Mouse (Mus musculus): ENCODE results near the gene Golga7b. TPM values are rescaled to one million over a fixed set of nuclear protein-coding genes. Genes with fewer than 3 reads are reported as not detected.

Gene Golga7b
- total RNA-seq (2022): 1 to 10 TPM; 1.2 to 2.1 (median 1.6) TPM

DNA sequence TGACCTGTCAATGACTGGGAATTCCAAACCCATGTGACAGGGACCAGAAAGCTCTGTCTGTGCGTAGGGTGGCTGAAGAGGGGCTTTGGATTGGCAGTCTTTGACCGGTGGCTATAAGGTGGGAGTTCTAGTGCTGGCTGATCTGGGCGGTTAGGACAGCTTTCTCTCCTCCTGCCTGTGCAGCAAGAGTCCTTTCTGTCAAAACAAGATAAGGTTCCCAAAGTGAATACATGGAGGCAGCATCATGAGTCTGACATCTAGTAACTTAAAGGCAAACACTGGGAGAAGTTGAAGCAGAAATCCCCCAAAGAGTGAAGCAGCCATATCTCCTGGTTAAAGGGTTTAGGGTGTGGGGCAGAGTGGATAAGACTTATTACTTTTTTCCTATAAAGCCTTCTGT is at the start of gene Golga7b:
Golga7b (plus strand) TSS at position 56 of the 400 bp plus-strand sequence.
- DNase-seq: no peak

DNA sequence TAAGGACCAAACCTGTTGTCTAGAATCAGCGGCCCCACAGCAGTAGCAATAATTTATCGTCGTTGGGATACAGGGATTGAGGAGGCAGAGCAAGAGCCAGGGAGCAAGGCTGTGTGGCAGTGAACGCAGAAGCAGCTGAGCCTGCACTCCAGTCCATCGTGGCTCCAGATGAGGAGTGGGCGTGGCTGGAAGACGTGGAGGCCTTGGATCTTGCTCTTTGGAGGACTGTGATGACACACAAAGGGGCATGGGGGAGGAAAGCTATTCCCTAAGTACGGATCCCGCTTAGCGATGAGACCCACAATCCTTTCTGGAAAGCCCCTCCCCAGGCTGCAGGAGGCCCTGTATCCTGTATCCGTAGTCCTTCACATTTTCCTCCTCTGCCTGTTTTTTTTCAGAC is 49.3 kb upstream of the Golga7b start:
- no peak for DNase-seq

DNA sequence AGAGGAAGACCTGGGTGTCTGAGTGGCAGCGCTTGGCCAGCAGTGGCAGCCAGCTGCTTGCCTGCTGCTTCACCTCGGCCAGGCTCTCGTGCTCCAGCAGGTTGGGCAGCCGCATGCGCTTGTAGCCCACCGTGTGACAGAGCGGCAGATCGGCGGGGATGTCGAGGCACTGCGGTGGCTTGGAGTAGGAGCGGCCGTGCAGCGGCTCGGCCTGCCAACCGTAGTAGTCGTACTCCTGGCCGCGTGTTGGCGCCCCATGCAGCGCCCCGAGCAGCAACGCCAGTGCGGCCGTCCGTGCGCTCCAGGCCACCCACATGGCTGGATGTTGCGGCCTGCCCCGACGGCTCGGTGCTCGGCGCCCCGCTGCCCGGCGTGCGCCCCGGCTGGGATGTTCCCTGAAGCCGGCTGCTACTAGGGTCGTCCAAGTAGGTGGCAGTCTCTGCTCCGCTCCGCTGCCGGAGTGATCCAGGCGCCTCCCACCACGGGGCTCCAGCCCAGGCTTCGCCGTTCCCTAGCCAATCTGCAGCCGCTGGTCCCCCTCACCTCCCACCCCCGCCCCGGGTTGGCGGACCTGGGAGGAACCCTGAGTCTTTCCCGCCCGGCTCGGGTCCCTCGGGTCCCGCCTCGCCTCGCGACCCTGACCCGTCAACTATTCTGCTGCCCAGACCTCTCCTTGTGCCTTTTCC is 45.5 kb upstream of the Golga7b start, which contains the start of gene Sfrp5:
Sfrp5 (minus strand) TSS at position 557 of the 686 bp plus-strand sequence.
- DNase-seq: no peak

DNA sequence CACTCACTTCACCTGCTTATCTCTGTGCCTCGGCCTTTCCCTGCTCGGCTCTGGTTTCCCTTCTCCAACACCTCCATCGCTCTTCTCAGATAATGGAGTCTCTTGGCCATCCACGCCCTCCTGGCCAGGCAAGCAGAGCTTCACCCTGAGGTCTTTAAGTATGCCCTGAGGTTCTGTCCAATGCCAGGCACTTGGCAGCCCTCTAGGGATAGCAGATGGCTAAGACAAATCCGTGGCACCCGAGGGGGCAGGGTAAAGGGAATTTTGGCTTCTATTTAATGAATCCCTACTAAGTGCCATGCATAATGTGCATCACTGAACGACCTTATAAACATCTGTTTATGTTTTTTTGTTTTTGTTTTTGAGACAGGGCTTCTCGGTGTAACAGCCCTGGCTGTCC is 44.9 kb upstream of the Golga7b start:
- DNase-seq: no peak

DNA sequence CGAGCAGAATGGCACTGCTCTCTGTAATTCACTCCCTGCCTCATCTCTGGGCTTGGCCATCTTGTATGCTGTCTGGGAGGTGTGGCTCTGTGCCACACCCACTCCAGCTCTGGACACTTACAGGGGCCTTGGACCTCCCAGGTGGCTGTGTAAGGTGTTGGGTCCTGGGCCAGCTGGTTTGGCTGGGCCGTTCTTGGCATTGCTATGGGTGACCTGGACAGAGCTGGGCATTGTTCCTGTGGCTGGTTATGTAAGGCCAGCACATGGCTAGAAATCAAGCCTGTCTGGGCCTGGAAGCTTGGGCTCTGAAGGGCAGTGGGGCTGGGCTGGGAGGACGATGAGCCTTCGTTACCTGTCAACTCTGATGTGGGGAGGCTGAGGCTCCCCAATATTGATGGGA is 43.1 kb upstream of the Golga7b start:
- DNase-seq: no peak

DNA sequence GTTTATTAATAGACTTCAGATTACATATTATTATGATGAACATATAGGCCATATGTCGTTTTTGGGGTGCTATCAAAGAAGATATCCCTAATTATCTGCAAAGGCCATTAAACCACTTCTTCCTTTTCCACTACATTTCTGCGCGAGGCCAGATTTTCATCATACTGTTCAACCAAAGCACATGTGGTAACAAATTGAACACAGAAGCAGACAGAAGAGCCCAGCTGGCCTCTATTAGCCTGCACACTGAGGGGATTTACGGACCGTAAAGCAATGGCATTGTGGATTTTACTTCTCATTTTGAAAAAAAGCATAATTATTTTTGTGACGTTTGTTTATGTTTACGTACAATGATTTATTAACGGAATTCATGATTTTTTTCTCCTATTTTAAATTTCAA is 42.2 kb upstream of the Golga7b start:
- DNase-seq: no peak

DNA sequence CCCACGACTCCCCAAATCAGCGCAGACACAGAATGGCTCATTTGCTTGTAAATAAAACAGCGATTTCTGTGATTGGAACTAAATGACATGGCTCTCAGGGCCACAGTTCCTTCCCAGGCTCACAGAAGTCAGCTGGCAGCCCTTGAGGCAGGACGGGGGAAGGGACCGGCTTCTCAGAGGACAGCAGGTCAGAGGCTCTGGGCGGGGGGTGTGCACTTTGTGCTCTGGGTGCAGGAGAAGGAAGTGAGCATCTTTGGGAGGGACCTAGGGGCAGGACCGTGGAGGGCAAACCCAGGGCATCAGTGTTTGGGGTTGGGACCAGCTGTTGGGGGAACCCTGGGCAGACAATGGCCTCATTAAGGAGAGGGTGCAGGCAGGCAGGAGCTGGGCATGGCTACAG is 37.9 kb upstream of the Golga7b start:
- DNase-seq: no peak

DNA sequence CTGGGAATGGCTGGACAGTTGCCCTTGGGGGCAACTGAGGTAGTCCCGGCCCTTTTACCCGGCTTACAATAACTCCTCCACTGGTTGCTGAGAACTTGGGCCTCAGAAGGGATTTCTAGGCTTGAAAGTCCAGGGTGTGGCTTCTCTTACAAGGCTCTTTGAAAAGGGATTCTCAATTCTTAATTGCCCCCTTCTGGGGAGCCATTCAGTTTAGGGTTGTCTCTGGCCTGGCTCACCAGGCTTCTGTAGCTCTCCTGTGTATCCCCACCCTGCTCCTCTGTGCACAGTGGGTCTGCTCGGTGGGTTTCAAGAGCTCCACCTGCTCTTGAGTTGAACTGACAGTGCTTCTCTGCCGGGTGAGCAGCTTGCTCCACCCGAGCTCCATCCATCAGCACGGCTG is 37.4 kb upstream of the Golga7b start:
- DNase-seq: no peak

DNA sequence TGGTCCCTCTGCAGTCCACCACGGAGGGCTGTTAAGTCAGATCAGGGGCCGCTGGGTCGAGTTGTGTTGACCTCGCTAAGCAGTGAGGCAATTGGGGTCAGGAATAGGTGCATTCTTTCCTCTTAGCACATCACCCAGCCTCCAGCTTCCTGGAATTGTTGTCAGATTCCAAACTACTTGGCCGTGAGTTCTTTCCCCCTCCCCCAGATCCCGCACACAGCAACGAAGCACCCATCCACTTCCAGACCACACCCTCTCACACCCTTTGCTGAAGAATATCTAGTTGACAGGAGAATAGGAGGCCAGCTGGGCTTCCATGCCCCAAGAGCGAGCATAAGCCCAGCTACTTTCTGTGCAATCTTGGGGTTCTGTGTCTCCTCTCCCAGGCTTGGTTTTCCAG is 35.4 kb upstream of the Golga7b start:
- no peak for DNase-seq

DNA sequence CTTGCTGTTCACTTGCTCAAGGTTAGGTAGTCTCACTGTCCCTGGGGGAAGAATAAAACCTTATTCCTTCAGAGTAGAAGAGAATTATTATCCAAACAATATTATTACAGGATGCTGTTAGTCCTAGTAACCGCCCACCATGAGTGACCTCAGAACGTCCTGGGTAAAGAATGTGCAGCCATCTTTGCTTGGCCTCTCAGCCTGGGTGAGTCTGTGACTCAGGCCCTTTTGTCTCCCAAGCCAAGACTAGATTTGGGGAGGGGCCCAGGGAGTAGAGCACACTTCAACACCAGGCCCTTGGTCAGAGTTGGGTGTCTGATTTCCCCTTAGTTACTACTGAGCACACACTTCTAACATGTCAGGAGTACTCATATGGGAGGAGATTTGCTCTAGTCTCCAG is 32.8 kb upstream of the Golga7b start:
- no peak for DNase-seq

DNA sequence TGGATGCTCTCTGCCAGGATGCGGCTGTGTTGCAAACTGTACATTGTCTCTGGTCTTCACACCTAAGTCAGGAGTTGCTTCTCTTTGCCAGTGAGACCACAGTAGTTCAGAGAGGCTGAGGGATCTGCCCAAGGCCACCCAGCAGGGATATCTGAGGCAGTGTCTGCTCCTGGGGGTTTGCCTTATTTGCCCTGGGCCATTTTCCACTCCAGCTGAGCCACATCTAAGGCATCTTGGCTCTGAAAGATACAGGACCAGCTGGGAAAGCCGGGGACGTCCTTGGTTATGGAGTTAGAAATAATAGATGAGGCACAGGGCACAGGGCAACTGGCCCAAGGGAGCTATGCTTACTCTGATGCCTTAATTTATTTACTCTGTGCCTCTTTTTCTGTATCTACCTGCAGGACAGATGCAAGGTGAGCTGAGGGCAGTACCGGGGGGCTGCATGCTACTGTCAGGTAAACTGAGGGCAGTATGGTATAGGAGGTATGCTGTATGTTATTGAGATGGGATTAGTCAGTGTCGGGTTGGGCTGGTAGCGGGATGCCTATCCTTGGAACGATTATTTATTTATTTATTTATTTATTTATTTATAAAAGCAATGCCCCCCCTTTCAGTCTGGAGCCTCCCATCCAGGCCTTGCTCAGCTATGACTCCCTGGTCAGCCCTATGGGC is 30.5 kb upstream of the Golga7b start:
- DNase-seq: no peak

DNA sequence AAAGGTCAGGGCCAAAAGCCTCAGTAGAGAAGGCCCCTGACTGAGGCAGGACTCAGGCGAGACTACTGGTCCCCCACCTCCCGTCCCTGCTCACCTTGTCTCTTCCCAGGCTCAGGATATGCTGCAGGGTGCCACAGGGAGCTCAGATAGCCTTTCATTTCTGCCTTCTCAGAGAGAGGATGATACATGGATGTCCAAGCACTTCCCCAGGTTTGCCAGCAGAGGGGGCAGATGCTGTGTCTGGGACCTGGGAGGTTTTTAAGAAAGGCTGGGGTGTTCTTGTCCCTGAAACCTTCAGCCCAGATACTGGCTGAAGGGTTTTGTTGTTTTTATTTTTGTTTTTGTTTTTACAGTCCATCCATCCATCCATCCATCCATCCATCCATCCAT is 30.0 kb upstream of the Golga7b start:
- no peak for DNase-seq

DNA sequence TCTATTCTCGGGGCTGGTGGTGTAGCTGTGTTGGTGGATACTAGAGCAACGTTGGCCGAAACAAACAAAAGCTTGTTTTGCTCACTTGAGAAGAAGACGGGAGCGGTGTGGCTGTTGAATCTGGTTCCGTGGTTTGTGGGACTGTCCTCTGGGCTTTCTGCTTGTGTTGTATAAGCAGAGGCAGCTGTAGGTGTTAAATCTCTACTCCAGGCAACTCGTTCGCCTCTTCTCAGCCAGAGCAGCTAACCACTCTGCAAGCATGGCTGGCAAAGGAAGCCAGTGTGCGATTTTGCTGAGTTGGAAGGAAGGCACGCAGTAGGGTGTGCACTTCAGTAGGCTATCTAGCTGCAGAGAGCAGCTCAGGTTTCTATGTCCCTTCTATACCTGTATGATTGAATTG is 20.9 kb upstream of the Golga7b start:
- DNase-seq: no peak

DNA sequence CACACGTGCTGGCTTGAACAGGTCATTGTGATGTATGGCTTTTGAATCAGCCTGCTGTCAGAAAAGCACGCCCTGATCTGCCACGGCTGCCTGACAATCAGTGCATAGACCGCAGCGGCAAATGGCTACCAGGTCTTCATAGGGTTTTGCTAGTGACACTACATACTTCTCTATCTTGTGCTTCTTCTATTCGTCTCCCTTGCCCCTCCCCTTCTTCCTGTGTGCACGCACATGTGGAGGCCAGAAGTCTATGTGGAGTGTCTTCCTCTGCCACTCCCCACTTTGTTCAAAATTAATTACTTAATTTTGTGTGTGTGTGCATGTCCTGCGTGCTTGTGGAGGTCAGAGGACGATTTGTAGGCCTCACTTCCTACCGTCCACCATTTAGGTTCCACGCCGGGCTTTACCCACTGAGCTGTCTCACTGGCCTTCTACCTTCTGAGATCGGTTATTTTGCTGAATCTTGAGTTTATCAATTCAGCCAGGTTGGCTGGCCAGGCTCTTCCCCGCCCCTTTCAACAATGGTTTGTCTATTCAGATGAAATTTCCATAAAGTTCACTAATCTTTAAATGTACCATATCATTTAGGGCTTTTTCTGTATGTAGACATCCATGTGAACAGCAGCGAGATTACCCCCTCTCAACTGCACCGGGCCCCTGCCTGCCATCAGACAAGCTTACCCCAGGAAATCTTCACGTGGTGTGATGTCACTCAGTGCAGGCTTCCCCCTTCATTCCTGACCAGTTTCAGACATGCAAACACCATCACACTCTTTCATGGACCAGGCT is 17.7 kb upstream of the Golga7b start:
- no peak for DNase-seq

DNA sequence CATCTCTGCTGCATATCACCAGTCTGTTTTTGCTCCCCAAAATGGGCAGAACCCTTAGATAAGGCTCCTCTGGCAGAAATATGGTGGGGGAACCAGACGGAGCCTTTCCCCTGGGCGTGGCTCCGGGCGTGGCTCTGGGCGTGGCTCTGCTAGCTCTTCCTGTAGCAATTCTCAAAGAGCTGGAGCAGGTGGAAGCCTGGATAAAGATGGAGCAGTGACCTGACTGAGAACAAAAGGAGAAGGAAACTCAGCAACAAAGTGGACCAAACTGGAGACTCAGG is 17.1 kb upstream of the Golga7b start:
- DNase-seq: no peak

DNA sequence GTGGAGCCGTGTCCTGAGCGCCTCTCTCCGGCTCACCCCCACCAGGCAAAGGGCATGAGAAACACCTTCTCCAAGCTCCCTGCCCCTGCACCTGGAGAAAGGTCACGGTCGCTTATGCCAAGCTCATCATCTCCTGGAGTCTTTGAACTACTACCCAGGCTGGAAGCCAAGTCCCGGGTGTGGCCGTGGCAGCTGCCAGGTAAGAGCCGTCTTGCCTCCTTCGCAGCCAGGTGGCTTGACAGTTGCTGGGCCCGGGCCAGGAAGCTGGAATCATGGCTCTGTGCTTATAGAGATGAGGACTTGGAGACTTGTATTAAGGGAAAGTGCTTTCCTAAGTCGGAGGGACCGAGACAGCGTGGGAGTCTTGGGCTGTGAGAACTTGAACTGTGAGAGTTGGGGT is 16.4 kb upstream of the Golga7b start:
- DNase-seq: no peak

DNA sequence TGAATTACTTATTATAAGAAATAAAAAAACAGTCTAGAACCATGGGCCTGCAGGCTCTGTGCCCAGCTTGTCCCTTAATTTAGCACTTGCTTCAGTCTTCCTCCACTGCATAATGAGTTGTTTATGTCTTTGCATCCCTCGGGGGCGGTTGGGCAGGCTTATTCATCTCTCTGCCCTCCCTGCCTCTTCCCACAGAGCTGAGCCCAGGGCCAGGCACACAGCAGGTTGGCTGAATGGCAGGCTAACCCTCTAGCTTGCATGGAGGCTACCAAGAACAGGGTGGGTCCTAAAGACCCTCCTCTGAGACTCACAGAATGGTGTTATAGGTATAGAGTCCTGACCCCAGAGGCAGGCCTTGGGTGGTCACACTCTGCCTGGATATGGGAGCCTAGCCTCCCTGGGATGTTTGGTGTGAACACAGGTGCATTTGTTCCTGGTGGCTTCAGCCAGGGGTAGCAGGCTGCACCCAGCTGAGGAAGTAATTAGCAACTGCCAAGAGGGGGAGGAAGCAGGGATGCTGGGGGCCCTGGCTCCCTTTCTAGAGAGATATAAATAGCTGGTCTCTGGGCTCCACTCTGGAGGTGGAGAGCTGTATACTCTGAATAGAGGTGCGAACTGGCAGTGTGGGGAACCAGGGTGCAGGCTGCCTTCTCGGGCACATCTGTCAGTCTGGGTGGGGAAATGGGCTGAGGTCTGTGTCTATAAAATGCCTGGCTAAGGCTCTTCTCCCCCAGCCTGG is 9.6 kb upstream of the Golga7b start:
- no peak for DNase-seq

DNA sequence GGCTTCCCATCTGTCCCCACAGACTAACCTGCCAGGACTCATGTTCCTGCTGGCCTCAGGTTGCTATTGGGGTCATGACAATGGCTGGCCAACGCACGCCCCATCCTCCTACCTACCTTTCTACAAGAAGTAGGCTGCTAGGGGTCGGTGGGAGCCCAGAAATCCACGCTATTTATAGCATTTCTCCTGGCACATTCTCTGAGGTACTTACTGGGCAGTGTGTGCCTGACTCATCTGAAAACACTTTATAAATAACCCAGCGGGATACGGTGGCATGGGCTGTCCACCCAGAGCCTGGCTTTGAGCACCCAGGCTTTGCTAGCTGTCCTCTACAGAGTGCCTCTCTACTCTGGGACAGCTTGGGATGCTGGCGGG is 9.0 kb upstream of the Golga7b start:
- DNase-seq: no peak

DNA sequence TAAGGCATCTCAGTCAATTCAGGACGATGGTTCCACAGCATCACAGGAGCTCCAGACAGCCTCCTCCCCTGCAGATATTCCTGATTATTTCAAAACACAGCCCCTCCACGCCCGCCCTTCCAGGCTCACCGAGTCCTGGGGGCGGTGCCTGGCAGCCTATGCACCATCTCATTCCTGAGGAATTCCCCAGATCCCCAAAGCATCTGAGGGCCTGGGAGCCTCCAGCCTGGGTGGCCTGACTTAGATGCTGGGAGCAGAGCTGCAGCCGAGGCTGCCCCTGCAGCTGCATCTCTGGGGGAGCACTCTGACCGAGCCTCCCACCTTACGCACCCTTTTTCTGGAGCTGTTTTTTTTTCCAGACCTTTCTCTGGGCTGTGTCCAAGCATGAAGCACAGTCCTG is 6.5 kb upstream of the Golga7b start:
- DNase-seq: no peak

DNA sequence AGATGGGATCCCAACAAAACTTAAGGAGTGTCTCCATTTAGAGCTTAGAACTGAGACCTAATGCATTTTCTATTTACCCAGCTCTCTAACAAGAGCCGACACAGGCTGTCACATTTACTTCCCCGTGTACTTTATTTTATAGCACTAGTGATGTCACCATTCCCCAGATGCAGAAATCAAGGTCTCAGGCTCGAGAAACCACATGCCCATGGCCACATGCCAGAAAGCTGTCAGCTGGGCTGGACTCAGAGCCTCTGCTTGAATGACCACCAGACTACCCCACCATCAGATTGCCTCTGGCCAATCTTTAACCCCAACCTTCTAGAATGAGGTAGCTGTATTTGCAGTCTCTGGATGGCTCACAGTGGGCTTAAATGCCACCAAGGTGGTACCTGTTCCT is 4.0 kb upstream of the Golga7b start:
- DNase-seq: no peak

DNA sequence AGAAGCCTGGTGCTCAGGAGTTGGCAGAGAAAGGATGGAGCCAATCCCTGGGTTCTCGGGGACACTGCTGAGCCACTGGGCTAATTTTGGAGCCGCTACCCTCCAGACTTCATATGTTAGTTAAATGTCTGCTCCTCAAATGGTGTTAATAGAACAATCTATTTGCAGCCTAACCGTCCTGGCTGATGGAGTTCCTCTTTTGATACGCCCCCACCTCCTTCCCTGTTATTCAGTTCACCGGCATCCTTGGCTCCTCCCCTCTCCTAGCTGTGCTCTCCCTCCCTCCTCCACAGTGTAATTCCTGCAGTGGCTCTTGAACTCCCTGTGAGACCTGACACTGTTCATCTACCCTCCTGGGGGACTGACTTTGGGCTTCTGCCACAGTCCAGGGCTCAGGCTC is 748 bp upstream of the Golga7b start:
- no peak for DNase-seq

DNA sequence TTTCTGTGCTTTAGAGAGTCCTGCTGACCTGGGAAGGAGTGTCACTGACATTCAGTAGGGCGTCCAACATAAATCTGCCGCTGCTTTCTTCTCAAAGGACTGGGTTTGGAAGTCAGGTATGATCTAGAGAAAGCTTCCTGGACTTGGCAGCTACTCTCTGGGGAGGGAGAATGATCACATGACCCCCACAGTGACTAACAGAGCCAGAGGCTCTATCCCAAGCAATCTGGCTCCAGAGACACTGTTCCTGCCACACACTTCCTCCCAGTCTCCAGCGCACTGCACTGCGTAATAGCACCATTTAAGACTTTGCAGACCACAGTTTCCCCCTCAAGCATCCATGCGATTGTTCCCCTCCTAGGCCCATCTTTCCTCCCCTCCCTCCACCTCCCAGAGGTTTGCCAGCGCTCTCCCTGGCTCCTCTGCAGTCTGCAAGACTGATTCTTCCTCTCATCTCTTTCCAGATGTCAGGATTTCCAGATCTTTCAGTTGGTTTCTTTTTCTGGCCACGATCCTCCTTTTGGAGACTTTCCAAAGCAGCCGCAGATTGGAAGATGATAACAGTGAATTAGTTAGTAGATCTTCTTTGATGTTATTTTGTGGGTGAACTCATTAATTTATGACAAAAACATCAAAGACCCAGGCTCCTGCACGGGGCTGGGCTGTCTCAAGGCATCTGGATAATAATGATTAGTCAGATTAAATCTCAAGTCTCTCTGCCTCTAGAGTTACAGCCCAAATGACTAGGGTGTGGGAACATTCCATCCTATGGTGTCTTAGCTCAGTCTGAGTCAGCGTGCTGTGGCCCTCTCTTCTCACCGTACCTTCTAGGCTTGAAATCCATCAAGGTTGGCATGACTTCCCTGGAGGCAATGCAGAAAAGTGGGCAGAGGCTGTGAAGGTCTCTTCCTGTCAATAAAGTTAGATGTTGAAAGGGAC is 2.9 kb downstream of the Golga7b start:
- peak; percentile 5 for DNase-seq
